Mouse (Mus musculus) left cerebral cortex, adult 9 months (tissue): ENCODE measurements around the gene Tmem159.

ENCODE experiments used
- DNase-seq, 2 experiments: peaks; one replicate each; pipeline ENCODE4 v3.0.0; 2022; ENCODE audit warnings: low spot score in 2 of 2

Tmem159 gene

GRCm38 (mm10) chr7:120142743-120143142 lies 40.6 kb downstream of the Tmem159 start:
- DNase-seq, result no peak

GRCm38 (mm10) chr7:120145191-120145590 lies 43.0 kb downstream of the Tmem159 start, which contains the start of gene Zp2:
TSS of gene Zp2 (minus strand) at chr7:120145291.
- DNase-seq, result no peak

- DNase-seq, result no peak
These were observed 48.1 kb downstream of the Tmem159 start for GRCm38 (mm10) chr7:120150257-120150656.

- no peak for DNase-seq
These were observed 48.7 kb downstream of the Tmem159 start for GRCm38 (mm10) chr7:120150898-120151297.

- DNase-seq, result peak in 1 of 2 experiments; percentile 18
These were observed 54.8 kb downstream of the Tmem159 start for GRCm38 (mm10) chr7:120156841-120157409.

GRCm38 (mm10) chr7:120157575-120158061 lies 55.5 kb downstream of the Tmem159 start:
- DNase-seq, result no peak

GRCm38 (mm10) chr7:120158121-120158613 lies 56.0 kb downstream of the Tmem159 start:
- DNase-seq, result no peak

GRCm38 (mm10) chr7:120163581-120164251 lies 61.6 kb downstream of the Tmem159 start:
- DNase-seq, result no peak
